Mouse (Mus musculus) ES-E14 (cell line): Measurements from ENCODE around the gene Ngrn. TPM values are rescaled to one million over a fixed set of nuclear protein-coding genes. Genes with fewer than 3 reads are reported as not detected.

Source experiments
- DNase-seq: peaks from one replicate; pipeline ENCODE4 v3.0.0-alpha.2; 2013; ENCODE audit warnings: low read depth, low spot score
- H3K27ac ChIP-seq: 2 replicates; pipeline ENCODE4 v1.5.1; 2012; ENCODE audit warnings: low read depth, mild to moderate bottlenecking, low read length, moderate library complexity, mixed read lengths; ENCODE audit not compliant: poor library complexity, insufficient read depth, severe bottlenecking
- H3K36me3 ChIP-seq: 2 replicates; pipeline ENCODE4 v1.6.1; 2012; ENCODE audit warnings: mild to moderate bottlenecking, low read length, moderate library complexity, mixed read lengths; ENCODE audit not compliant: control insufficient read depth, poor library complexity, insufficient read depth, severe bottlenecking
- H3K4me1 ChIP-seq, 2 experiments: fragments of 150-350 bp in 1 of 2; sonication (generic) in 1 of 2; 2 replicates each; pipeline ENCODE4 v1.6.1; 2012; ENCODE audit warnings: low read length in 2 of 2, mild to moderate bottlenecking in 1 of 2, mixed read lengths in 1 of 2; ENCODE audit not compliant: control insufficient read depth in 2 of 2, insufficient read depth in 2 of 2, poor library complexity in 1 of 2
- H3K4me3 ChIP-seq, 2 experiments: fragments of 150-350 bp in 1 of 2; sonication (generic) in 1 of 2; 2 replicates each; pipeline ENCODE4 v1.5.1; 2012; ENCODE audit warnings: low read length in 2 of 2, low read depth in 1 of 2, mild to moderate bottlenecking in 1 of 2, mixed read lengths in 1 of 2; ENCODE audit not compliant: insufficient read depth in 1 of 2, poor library complexity in 1 of 2, severe bottlenecking in 1 of 2
- H3K9ac ChIP-seq: 2 replicates; pipeline ENCODE4 v1.6.1; 2012; ENCODE audit warnings: low read depth, mild to moderate bottlenecking, low read length, mixed read lengths; ENCODE audit not compliant: poor library complexity, insufficient read depth, severe bottlenecking
- H3K9me3 ChIP-seq: fragments of 150-350 bp; sonication (generic); 2 replicates; pipeline ENCODE4 v1.6.1; 2012; ENCODE audit warnings: low read depth, mild to moderate bottlenecking, low read length; ENCODE audit not compliant: control insufficient read depth, insufficient read depth
- CHD2 ChIP-seq: IDR thresholded peaks from 2 replicates; pipeline ENCODE4 v1.6.1; 2014; ENCODE audit warnings: mild to moderate bottlenecking, low read depth, low read length, inconsistent platforms
- HCFC1 ChIP-seq: IDR thresholded peaks from 2 replicates; pipeline ENCODE4 v1.6.1; 2012; ENCODE audit warnings: low read length, inconsistent platforms, borderline replicate concordance; ENCODE audit not compliant: insufficient read depth
- MAFK ChIP-seq: IDR thresholded peaks from 2 replicates; pipeline ENCODE4 v1.6.1; 2014; ENCODE audit warnings: mild to moderate bottlenecking, low read depth, low read length, inconsistent platforms; ENCODE audit not compliant: insufficient read depth
- ZC3H11A ChIP-seq: IDR thresholded peaks from 2 replicates; pipeline ENCODE4 v1.6.1; 2012; ENCODE audit warnings: low read depth, mild to moderate bottlenecking, inconsistent platforms, low read length, borderline replicate concordance
- ZNF384 ChIP-seq: IDR thresholded peaks from 2 replicates; pipeline ENCODE4 v1.6.1; 2012; ENCODE audit warnings: low read depth, low read length, inconsistent platforms
- in situ Hi-C, 2 experiments: fragments of 600-800 bp; cut with MboI; formaldehyde crosslinking; loops; one replicate each; pipeline ENCODE4 v1.15.1; 2025; ENCODE audit warnings: low sequenced_read_pairs in 2 of 2, inconsistent platforms in 1 of 2; ENCODE audit not compliant: unreplicated experiment in 2 of 2
- total RNA-seq: library from RNA; depleted of rRNA; stranded (reverse); fragments of 300-350 nt; gene quantifications from 2 replicates; pipeline ENCODE4 v1.2.3, GENCODE M21; 2012; rRNA removed

Gene Ngrn
- total RNA-seq, 1 experiment = 45.2 TPM

GRCm38 (mm10) chr7:80298754-80299153 is 37.7 kb downstream of the Ngrn start:
- in situ Hi-C loops = no loop called here
- Histone ChIP-seq H3K9ac (no peak overlapping the region), H3K36me3 (peaks cover 33% of the 10 kb centered on the region), H3K4me3 (no peak overlapping the region), H3K9me3 (no peaks in the 10 kb centered on the region), H3K27ac (no peak overlapping the region), H3K4me1 (peaks cover 3 to 4% of the 10 kb centered on the region in 2 experiments; a peak in 2 of 4 replicates)
- DNase-seq = no peak
- TF ChIP-seq CHD2 = no peak
- TF ChIP-seq HCFC1 = no peak
- no peak for TF ChIP-seq ZC3H11A
- TF ChIP-seq MAFK = no peak
- TF ChIP-seq ZNF384 = no peak

DNA sequence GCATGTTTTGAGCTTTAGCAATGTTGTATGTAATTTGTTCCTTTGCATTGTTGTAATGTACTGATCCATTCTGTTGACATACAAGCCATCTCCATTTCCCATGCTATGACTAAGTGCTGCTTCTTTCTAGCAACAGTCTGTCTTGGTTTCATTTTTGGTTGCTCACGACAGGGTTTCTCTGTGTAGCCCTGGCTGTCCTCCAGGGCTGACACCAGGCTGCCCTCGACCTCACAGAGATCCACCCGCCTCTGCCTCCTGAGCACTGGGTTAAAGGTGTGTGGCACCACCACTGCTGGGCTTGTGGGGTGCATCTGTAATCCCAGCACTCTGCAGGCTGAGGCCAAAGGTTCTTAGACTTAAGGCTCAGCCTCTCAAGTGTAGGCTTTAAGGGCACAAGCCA is 38.6 kb downstream of the Ngrn start:
- TF ChIP-seq MAFK (no peak), HCFC1 (no peak), CHD2 (no peak), ZNF384 (no peak), ZC3H11A (no peak)
- H3K4me1 ChIP-seq = peaks cover 2 to 3% of the 10 kb centered on the region in 2 experiments; a peak in 2 of 4 replicates
- H3K36me3 ChIP-seq = peaks cover 40% of the 10 kb centered on the region
- DNase-seq = no peak
- 0 out of 2 replicates have a peak overlapping the region, but pooled peaks have one; percentile 4 for H3K9ac ChIP-seq
- no peak overlapping the region for H3K27ac ChIP-seq
- H3K4me3 ChIP-seq = no peak overlapping the region
- in situ Hi-C loops = no loop called here
- no peaks in the 10 kb centered on the region for H3K9me3 ChIP-seq

DNA sequence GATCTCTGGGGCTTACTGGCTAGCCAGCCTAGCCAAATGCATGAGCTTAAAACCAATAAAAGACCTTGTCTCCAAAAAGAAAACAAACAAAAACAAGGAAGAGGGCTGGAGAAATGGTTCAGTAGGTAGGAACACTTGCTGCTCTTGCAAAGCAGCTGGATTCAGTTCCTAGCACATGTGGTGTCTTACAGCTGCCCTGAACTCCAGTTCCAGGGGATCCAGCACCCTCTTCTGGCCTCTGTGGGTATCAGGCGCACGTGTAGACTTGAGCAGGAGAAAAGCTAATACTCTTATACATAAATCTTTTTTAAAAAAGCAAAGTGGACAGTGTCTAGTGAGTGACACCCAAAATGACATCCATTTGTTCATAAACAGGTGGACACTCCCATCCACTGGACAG is 40.5 kb downstream of the Ngrn start:
- Histone ChIP-seq H3K4me1 (peaks cover 0 to 3% of the 10 kb centered on the region in 2 experiments; a peak in 2 of 4 replicates), H3K36me3 (peaks cover 46% of the 10 kb centered on the region), H3K9me3 (no peaks in the 10 kb centered on the region), H3K4me3 (no peak overlapping the region), H3K9ac (no peak overlapping the region), H3K27ac (no peak overlapping the region)
- TF ChIP-seq MAFK (no peak), ZNF384 (no peak), HCFC1 (no peak), CHD2 (no peak), ZC3H11A (no peak)
- DNase-seq = no peak
- in situ Hi-C loops = loop anchor here (10.0 to 25.0 kb wide), 2 partner anchors 614 to 617 kb away; no protein-coding TSS in a partner anchor

- in situ Hi-C loops = loop anchor here (10.0 to 25.0 kb wide), 2 partner anchors 620 to 623 kb away; no protein-coding TSS in a partner anchor
- Histone ChIP-seq H3K27ac (no peak overlapping the region), H3K4me1 (no peaks in the 10 kb centered on the region), H3K36me3 (peaks cover 53% of the 10 kb centered on the region), H3K9ac (no peak overlapping the region), H3K9me3 (no peaks in the 10 kb centered on the region), H3K4me3 (no peak overlapping the region)
- DNase-seq = no peak
- TF ChIP-seq MAFK = no peak
- no peak for TF ChIP-seq ZC3H11A
- TF ChIP-seq HCFC1 = no peak
- no peak for TF ChIP-seq ZNF384
- TF ChIP-seq CHD2 = no peak
Measured at GRCm38 (mm10) chr7:80307766-80308165, 46.8 kb downstream of the Ngrn start.

GRCm38 (mm10) chr7:80310771-80311170 is 49.8 kb downstream of the Ngrn start:
- Histone ChIP-seq H3K36me3 (peaks cover 62% of the 10 kb centered on the region), H3K4me1 (no peaks in the 10 kb centered on the region), H3K9ac (no peak overlapping the region), H3K27ac (no peak overlapping the region), H3K9me3 (no peaks in the 10 kb centered on the region), H3K4me3 (no peak overlapping the region)
- TF ChIP-seq ZC3H11A = no peak
- TF ChIP-seq ZNF384 = no peak
- no peak for TF ChIP-seq HCFC1
- TF ChIP-seq CHD2 = no peak
- TF ChIP-seq MAFK = no peak
- DNase-seq = no peak
- in situ Hi-C loops = loop anchor here in 1 of 2 experiments (25.0 kb wide), 1 partner anchor 623 kb away; no protein-coding TSS in a partner anchor

Other genes with a start within 250 kb of the Ngrn start
- 39.8 and 54.2 TPM in 2 replicates for gene Zfp710, start 236.4 kb upstream of the Ngrn start, total RNA-seq
- gene Idh2, start 145.8 kb upstream of the Ngrn start, total RNA-seq = 108 and 146 TPM in 2 replicates
- gene Sema4b, start 74.4 kb upstream of the Ngrn start, total RNA-seq = 50.1 and 106 TPM in 2 replicates
- 52.6 and 59.7 TPM in 2 replicates for gene Cib1, start 28.4 kb upstream of the Ngrn start, total RNA-seq
- gene Gdpgp1, start 28.4 kb upstream of the Ngrn start, total RNA-seq = 4.4 and 4.5 TPM in 2 replicates
- 1.4 and 2.8 TPM in 2 replicates for gene Ttll13, start 14.8 kb upstream of the Ngrn start, total RNA-seq
- gene Vps33b, start 8.4 kb downstream of the Ngrn start, total RNA-seq = 21.1 and 30.4 TPM in 2 replicates
- gene Prc1, start 33.2 kb downstream of the Ngrn start, total RNA-seq = 91.0 and 103 TPM in 2 replicates
- 16.4 and 27.6 TPM in 2 replicates for gene Rccd1, start 63.2 kb downstream of the Ngrn start, total RNA-seq
- 52.0 and 54.1 TPM in 2 replicates for gene Unc45a, start 79.8 kb downstream of the Ngrn start, total RNA-seq
- gene Hddc3, start 81.9 kb downstream of the Ngrn start, total RNA-seq = 11.4 and 14.3 TPM in 2 replicates
- gene Man2a2, start 110.2 kb downstream of the Ngrn start, total RNA-seq = 14.6 and 19.8 TPM in 2 replicates
- 2.1 and 4.5 TPM in 2 replicates for gene Fes, start 126.7 kb downstream of the Ngrn start, total RNA-seq
- gene Furin, start 144.2 kb downstream of the Ngrn start, total RNA-seq = 16.1 and 17.7 TPM in 2 replicates